Mouse (Mus musculus): ENCODE data around the gene Ddhd1.
A peak's percentile ranks its signal among the peaks of the same experiment; 100 is the strongest.
"Not testable (repeated sequence)": the region's sequence is repeated elsewhere in the genome, so short reads cannot be mapped to it uniquely, and the experiment has no call there.

Ddhd1 gene

DNA sequence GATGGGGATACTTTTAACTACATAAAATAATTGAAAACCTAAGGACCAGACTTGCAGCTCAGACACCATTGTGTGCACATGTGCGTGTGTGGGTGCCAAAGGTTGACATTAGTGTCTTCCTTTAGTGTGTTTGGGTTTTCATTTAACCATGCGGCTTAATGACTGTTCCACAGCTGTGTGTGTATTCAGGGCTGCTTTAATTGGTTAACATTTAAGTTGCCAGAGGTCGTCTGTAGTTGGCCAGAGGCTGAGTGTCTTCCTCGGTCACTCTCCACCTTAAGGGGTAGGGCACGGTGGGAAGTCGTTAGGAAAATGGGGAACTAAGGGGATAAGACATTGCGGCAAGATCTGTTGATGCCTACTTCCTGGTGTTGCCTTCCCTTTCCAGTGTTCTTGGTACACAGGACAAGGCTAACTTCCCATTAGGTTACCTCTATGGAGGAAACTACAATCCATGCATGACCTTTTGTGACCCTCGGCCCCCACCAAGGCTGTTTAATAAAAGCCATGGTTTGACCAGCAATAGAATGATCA lies 74.4 kb downstream of the Ddhd1 start:
- DNase-seq (ENCODE audit: extremely low spot score, low read depth, low spot score): no peak

- DNase-seq (ENCODE audit: extremely low spot score, low read depth, low spot score): not testable (repeated sequence)
Measured at GRCm38 (mm10) chr14:45580923-45581827, 76.8 kb downstream of the Ddhd1 start.

GRCm38 (mm10) chr14:45566066-45566937 lies 91.6 kb downstream of the Ddhd1 start:
- peak; percentile 66 for DNase-seq (ENCODE audit: extremely low spot score, low read depth, low spot score)

DNA sequence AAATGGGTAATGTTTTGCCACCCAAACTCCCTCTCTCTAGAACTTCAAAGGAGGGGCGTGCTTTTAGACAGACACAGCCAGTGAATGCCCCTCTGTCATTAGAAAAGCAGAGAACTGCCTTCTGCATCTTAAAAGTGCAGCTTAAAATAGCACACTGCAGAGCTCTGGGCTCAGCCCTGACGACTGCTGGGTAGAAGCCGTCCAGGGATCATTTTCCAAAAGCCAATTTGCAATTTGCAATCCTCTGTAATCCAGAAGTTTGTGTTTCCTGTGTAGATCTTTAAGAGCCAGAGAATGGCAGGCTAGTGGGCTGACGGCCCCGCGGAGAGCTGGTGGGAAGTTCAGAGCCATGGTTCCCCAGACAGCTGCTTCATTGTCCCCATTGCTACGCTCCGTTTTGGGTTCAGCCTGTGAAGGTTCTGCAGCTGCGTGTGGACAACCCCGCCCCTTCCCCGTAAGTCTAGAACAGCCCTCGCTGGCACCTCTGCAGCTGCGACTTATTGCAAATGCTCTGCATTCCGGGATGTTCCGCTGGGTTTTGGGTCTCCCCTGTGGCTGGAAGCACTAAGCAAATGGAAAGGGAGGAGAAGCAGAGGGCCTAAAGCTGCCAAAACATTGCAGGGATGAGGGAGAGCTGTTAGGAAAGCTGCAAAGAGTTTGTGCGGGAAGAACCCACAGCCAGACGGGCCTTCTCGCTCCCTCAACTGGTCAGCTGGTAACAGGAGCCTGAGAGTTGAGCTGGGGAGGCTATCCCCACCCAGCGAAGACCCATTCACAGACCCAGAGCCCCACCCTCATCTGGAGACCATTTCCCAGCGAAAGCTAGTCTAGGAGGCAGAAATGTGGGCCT lies 92.5 kb downstream of the Ddhd1 start:
- no peak for DNase-seq (ENCODE audit: extremely low spot score, low read depth, low spot score)

DNA sequence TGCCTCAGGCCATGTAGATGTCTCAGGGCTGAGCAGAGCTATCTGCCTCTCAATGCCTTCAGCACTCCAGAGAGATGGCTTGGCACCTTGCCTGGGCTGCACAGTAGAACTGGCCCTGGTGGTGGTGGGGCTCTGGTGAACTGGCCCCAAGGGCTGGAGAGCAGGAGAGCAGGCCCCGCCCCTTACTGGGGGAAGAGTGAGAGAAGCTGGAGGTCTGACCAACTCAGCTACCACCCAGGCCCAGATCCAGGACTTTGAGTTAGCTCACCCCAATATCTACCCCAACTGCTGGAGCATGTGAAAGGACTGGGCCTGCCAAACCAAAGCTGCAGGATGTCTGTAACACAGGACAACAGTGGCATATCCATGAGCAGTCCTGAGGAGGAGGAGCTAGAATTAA lies 94.4 kb downstream of the Ddhd1 start:
- DNase-seq (ENCODE audit: extremely low spot score, low read depth, low spot score): no peak

DNA sequence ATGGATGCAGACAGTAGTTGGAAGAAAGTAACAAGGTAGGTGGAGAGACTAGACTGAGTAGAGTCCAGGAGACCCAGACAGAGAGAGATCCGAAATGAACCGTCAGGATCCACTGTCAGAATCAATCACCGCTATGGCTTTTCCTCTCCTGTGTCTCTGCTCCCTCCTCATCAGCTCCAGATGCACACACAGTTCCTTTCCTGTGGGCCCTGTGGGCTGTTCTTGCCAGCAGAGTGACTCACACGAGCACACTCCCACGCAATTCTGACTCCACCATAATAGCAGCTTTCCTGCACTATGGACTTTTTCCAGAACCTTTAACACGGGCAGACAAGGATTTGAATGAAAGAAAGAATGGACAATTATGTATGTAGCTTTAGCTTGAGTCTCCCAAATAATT lies 96.3 kb downstream of the Ddhd1 start:
- no peak for DNase-seq (ENCODE audit: extremely low spot score, low read depth, low spot score)

DNA sequence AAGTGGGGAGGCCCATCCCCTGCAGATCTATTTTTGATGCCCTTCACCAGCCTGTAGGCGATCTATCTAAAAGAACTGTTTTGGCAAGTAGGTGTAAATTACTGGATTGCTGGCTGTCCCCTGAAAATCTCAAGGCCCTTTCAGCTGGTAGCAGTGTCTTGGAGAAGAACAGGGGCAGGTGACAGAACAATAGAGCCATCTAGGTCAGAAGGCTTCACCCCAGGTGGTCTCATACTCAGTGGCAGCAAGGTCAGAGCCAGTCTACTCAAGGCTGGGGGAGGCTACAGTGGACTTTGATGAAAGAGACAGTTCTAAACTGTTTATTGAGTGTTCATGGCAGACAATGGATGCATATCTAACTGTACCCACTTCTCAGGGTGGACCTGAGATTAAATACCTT lies 98.9 kb downstream of the Ddhd1 start:
- no peak for DNase-seq (ENCODE audit: extremely low spot score, low read depth, low spot score)

GRCm38 (mm10) chr14:45554336-45554735 lies 103.6 kb downstream of the Ddhd1 start:
- DNase-seq (ENCODE audit: extremely low spot score, low read depth, low spot score): no peak

DNA sequence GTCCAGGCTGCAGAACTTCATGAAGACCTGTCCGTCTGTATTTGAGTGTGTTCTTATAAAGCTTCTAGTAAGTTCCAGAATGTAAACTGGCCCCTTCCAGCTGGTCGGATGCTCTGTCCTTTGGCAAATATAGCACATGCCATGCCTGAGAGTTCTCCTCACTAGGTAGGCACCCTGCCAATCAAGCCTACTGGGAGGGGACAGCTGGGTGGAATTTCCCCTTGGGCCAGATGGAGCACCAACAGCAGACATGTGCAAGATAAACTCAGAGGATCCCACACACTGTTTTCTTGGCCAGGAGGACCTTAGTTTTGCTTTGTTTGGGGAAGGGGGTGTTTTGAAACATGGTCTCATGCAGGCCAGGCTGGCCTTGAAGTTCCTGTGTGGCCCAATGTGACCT lies 104.1 kb downstream of the Ddhd1 start:
- DNase-seq (ENCODE audit: extremely low spot score, low read depth, low spot score): no peak

DNA sequence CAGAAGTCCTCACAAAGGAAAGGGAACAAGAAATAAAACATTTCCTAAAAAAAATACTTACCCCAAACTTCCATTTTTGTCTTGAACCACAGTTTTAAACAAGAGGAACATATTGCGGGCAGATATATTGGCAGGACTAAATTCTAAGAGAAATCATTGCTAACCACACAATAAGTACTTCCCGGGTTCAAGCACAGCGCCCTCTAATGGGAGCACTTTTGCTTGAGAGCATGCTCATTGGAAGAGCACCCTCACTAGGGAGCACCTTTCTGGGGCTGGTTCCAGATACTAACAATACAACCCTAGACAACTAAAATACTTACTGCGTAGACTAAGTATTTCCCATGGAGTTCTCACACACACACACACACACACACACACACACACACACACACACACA lies 105.5 kb downstream of the Ddhd1 start:
- DNase-seq (ENCODE audit: extremely low spot score, low read depth, low spot score): no peak

GRCm38 (mm10) chr14:45551121-45551768 lies 106.7 kb downstream of the Ddhd1 start:
- no peak for DNase-seq (ENCODE audit: extremely low spot score, low read depth, low spot score)

DNA sequence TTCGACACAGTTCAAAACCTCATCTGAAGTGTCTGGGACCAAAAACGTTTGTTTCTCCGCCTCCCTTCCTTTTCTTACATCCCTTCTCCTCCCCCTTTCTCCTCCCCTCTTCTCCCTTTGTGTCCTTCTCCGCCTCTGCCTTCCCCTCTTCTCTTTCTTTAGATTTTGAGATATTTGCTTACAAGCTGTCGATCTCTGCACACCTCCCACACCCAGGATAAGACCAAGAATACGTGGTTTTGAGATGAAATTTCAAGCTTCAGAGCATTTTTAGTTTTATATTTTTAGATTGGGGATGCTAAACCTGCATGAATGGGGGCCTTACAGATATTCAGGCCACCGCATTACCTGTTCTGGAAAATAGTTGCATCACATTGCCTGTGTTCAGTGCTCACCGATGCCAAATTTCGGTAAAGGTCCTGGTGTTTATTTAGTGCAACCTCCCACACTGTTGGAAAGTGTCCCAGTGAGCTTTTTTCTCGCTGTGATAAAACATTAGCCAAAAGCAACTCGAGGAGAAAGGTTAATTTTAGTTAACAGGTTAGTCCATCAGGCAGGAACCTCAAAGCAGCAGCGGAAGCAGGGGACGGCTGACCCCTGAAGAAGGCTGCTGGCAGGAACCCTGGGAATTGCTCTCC lies 107.8 kb downstream of the Ddhd1 start:
- no peak for DNase-seq (ENCODE audit: extremely low spot score, low read depth, low spot score)

- no peak for DNase-seq (ENCODE audit: extremely low spot score, low read depth, low spot score)
Measured at GRCm38 (mm10) chr14:45548118-45548517, 109.8 kb downstream of the Ddhd1 start.

GRCm38 (mm10) chr14:45544905-45545304 lies 113.0 kb downstream of the Ddhd1 start:
- no peak for DNase-seq (ENCODE audit: extremely low spot score, low read depth, low spot score)

GRCm38 (mm10) chr14:45544026-45544425 lies 113.9 kb downstream of the Ddhd1 start:
- DNase-seq (ENCODE audit: extremely low spot score, low read depth, low spot score): no peak

GRCm38 (mm10) chr14:45539659-45540468 lies 118.1 kb downstream of the Ddhd1 start:
- DNase-seq (ENCODE audit: extremely low spot score, low read depth, low spot score): no peak

Measured in hindlimb bud, embryonic 11.5 days (tissue).